Comparison of ENCODE assay signal across 17 mouse cellular contexts in genomic region chr2:160471561-160471960, GRCm38 (mm10).
"Had no signal": no experiment of that assay in that cellular context is flagged by ENCODE, and none has a peak within 500 bp of the region (broad histone marks: within the 10 kb centered on the region; RNA-seq: fewer than 3 reads in every experiment).

No protein-coding gene starts in this region.

- H3K9ac ChIP-seq: limb, embryonic 12.5 days; limb, embryonic 15.5 days; liver, embryonic 14.5 days; liver, postnatal 0 days; lung, embryonic 14.5 days; midbrain, embryonic 13.5 days; neural tube, embryonic 12.5 days; neural tube, embryonic 15.5 days had no signal

- H3K27ac ChIP-seq: limb, embryonic 12.5 days; limb, embryonic 15.5 days; liver, embryonic 14.5 days; macrophage; midbrain, embryonic 13.5 days; neural tube, embryonic 12.5 days; neural tube, embryonic 15.5 days had no signal

- H3K27me3 ChIP-seq: limb, embryonic 12.5 days; limb, embryonic 15.5 days; midbrain, embryonic 13.5 days; neural tube, embryonic 12.5 days had no signal

- H3K36me3 ChIP-seq: limb, embryonic 12.5 days; limb, embryonic 15.5 days; midbrain, embryonic 13.5 days; neural tube, embryonic 12.5 days; neural tube, embryonic 15.5 days had no signal

- H3K9me3 ChIP-seq: limb, embryonic 12.5 days; limb, embryonic 15.5 days; midbrain, embryonic 13.5 days; neural tube, embryonic 12.5 days; neural tube, embryonic 15.5 days had no signal

- H3K4me1 ChIP-seq: limb, embryonic 15.5 days had no signal

- H3K4me3 ChIP-seq: limb, embryonic 12.5 days; limb, embryonic 15.5 days; midbrain, embryonic 13.5 days; neural tube, embryonic 12.5 days; neural tube, embryonic 15.5 days had no signal

- DNase-seq: kidney, adult 11 months; kidney, adult 9 months; kidney, postnatal 14 days; kidney, postnatal 4 days; left cerebral cortex, postnatal 4 days; liver, postnatal 0 days; lung, embryonic 14.5 days; thymus, adult 18-20 months; thymus, postnatal 14 days; thymus, postnatal 4 days had no signal
